Mouse (Mus musculus) embryonic fibroblast, embryonic 13.5 days (primary cell): ENCODE measurements around the gene Ssr2. TPM values are rescaled to one million over a fixed set of nuclear protein-coding genes. Genes with fewer than 3 reads are reported as not detected.
A peak's percentile ranks its signal among the peaks of the same experiment; 100 is the strongest.

Experiments
- H3K27ac ChIP-seq: 2 replicates; pipeline ENCODE4 v1.5.1; 2012; ENCODE audit warnings: low read length, control low read depth, inconsistent platforms; ENCODE audit not compliant: insufficient read depth
- H3K4me1 ChIP-seq: 2 replicates; pipeline ENCODE4 v1.6.1; 2011; ENCODE audit warnings: low read length; ENCODE audit not compliant: control insufficient read depth, insufficient read depth
- H3K4me3 ChIP-seq: 2 replicates; pipeline ENCODE4 v1.5.1; 2011; ENCODE audit warnings: mild to moderate bottlenecking, control low read depth, low read length; ENCODE audit not compliant: insufficient read depth
- CTCF ChIP-seq: IDR thresholded peaks from 2 replicates; pipeline ENCODE4 v1.5.1; 2011; ENCODE audit warnings: mild to moderate bottlenecking, control low read depth, low read length, moderate library complexity, borderline replicate concordance; ENCODE audit not compliant: insufficient read depth
- POLR2A ChIP-seq: IDR thresholded peaks from 2 replicates; pipeline ENCODE4 v1.6.1; 2011; ENCODE audit warnings: low read depth, mild to moderate bottlenecking, control low read depth, low read length, moderate library complexity
- polyA plus RNA-seq: library from polyadenylated mRNA; stranded (reverse); fragments of >200 nt; gene quantifications from 2 replicates; pipeline ENCODE4 v1.2.4, GENCODE M21; 2011; ENCODE audit warnings: low read depth; ENCODE audit not compliant: missing spikeins, insufficient read length

Ssr2 gene
- polyA plus RNA-seq, 1 experiment: 298 TPM

DNA sequence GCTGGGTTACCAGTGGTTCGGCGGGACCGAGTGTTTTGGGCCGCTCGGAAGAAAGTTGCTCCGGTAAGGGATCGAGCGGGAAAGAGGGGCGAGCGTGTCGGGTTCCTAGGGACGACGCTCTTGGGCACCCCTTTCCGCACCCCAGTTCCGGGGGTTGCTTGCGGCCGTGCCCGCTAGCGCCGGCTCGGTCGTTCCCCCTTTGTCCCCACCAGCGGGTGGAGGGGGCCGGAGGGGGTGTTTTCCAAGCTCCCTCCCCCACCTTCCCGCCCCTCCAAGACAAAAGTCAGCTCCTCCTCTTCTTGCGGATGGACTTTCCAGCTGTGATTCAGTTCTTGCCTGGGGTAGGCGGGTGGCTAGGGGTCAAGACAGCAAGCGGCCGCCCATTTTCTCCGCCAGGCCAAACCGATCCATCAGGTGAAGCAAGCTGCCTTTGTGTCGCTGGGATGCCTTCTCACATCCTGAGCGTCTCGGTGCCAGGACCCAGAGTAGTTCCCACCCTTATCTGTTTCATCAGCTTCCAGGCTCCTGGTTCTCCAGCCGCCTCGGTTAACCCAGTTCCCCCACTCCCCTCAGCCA is 45.9 kb downstream of the Ssr2 start:
- H3K4me1 ChIP-seq: peaks cover 14% of the 10 kb centered on the region; the same call in 1 of the 2 replicates
- peak overlapping the region; percentile 72 for H3K4me3 ChIP-seq
- no peak for TF ChIP-seq CTCF
- peak; percentile 60 for TF ChIP-seq POLR2A
- H3K27ac ChIP-seq: peak overlapping the region; percentile 96

DNA sequence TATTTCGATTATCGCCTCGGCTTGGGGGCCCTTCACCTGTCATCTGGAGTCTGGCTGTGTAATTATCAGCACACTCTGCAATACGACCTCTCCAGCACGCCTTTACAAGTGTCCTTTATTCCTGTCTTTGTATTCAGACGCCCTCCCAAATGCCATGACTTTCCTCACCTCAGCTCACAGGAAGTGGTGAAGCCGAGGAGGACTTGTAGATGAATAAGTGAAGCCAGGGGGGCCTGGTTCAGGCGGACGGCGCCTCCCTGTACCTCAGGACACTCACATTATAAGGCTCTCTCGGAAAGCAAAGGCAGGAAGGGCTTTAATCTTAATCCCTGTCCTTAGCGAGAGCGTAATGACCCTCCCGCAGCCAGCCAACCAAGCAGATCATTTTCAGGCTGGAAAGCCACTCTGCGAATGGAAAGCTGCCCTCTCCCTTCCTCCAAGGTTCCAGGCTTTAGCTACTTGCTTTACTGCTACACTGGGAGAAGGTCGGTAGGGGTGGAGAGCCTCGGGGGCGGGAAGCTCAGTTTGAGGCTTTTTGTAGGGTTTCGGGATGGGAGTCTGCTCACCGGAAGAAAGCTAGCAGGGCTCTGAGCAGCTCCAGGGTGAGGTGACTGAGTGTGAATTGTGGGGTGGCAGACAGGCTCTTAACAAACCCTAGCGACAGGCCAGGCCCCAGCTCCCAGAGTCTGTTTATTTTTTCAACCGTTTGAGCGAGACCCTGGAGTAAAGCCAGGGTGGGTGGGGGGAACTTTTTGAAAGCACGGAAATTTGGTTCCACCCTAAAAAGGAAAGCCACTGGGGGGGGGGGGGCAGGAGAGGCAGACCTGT is 46.7 kb downstream of the Ssr2 start:
- no peak for TF ChIP-seq CTCF
- TF ChIP-seq POLR2A: peak; percentile 57
- Histone ChIP-seq H3K4me3 (peak overlapping the region; percentile 72), H3K27ac (peak overlapping the region; percentile 96), H3K4me1 (peaks cover 14% of the 10 kb centered on the region; the same call in 1 of the 2 replicates)

- peak overlapping the region; percentile 72 for H3K4me3 ChIP-seq
- H3K4me1 ChIP-seq: peaks cover 14% of the 10 kb centered on the region; the same call in 1 of the 2 replicates
Observed at GRCm38 (mm10) chr3:88622941-88623345, 47.3 kb downstream of the Ssr2 start.

GRCm38 (mm10) chr3:88623346-88624135 is 47.9 kb downstream of the Ssr2 start:
- H3K27ac ChIP-seq: peak overlapping the region; percentile 96
- TF ChIP-seq CTCF (no peak), POLR2A (peak; percentile 26; the same call in 1 of the 2 replicates)
- peaks cover 15% of the 10 kb centered on the region; the same call in 1 of the 2 replicates for H3K4me1 ChIP-seq
- H3K4me3 ChIP-seq: peak overlapping the region; percentile 72

More at GRCm38 (mm10) chr3:88622941-88623345, 47.3 kb downstream of the Ssr2 start:
- TF ChIP-seq POLR2A (peak; percentile 24; the same call in 1 of the 2 replicates), CTCF (no peak)
- H3K27ac ChIP-seq: peak overlapping the region; percentile 96

DNA sequence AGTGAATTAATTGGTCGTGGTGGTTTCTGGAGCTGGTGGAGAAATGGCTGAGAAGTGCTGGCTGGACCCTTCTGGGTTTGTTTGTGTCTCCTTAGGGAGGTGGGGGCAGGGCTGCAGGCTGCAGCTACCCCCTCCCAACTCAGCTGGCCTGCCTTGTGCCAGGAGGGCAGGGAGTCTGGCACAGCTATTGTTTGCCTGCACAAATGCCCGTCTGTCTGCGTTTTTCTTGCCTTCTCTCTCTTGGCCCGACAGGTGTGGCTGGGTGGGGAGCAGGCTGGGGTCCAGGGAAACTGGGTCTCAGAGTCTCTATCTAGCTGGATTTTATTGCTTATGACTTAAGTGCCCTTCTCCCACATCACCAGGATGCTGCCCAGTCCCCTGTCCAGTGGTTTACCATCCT is 48.6 kb downstream of the Ssr2 start:
- TF ChIP-seq CTCF: no peak
- TF ChIP-seq POLR2A: no peak
- Histone ChIP-seq H3K27ac (peak overlapping the region; percentile 96), H3K4me1 (peaks cover 19% of the 10 kb centered on the region; the same call in 1 of the 2 replicates), H3K4me3 (peak overlapping the region; percentile 72; the same call in 1 of the 2 replicates)

GRCm38 (mm10) chr3:88624951-88625350 is 49.3 kb downstream of the Ssr2 start:
- Histone ChIP-seq H3K4me3 (no peak overlapping the region), H3K27ac (peak overlapping the region; percentile 96), H3K4me1 (peaks cover 19% of the 10 kb centered on the region; the same call in 1 of the 2 replicates)
- peak; percentile 45; the same call in 1 of the 2 replicates for TF ChIP-seq POLR2A
- no peak for TF ChIP-seq CTCF

GRCm38 (mm10) chr3:88625531-88625930 is 49.9 kb downstream of the Ssr2 start:
- TF ChIP-seq POLR2A (no peak), CTCF (no peak)
- 0 out of 2 replicates have a peak overlapping the region, but pooled peaks have one; percentile 20 for H3K27ac ChIP-seq
- no peak overlapping the region for H3K4me3 ChIP-seq
- H3K4me1 ChIP-seq: peaks cover 19% of the 10 kb centered on the region; the same call in 1 of the 2 replicates

DNA sequence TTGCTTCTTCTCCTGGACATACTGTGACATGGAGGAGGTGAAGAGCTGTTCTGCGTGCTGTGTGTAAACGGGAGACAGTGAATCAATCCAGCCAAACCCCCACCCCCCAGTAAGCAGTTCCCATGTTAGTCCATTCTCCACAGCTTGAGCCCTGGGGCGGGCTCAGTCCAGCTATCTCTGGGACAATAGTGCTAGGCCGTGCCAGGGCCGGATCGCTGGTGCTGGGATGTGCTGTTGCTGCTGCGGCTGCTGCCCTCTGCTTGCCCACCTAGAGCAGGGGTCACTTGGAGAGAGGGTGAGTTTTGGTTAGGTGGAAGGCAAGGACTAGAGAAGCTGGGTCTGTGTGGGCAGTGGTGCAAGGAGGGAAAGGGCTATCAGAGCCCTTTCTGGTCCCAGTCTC is 50.6 kb downstream of the Ssr2 start:
- H3K4me1 ChIP-seq: peaks cover 19% of the 10 kb centered on the region; the same call in 1 of the 2 replicates
- TF ChIP-seq CTCF: no peak
- TF ChIP-seq POLR2A: no peak
- H3K4me3 ChIP-seq: no peak overlapping the region
- H3K27ac ChIP-seq: no peak overlapping the region

DNA sequence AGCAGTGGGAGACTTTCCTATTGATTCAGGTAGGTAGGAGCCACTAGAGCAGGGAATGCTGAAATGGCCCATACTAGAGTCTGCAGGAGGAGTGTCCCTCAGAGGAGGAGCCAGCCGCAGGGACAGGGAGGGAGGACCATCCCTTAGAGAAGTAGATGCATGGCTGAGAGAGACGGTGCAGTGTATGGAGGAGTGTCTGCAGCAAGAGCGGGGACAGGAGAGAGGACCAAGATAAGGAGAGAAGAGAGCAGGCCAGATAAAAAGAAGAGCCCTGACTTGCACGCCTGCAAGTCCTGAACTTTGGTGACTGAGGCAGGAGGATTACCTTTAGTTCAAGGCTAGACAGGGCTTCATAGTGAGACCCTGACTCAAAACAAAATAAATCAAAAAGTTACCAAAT is 51.4 kb downstream of the Ssr2 start:
- H3K27ac ChIP-seq: no peak overlapping the region

More for the DNA sequence above, 51.4 kb downstream of the Ssr2 start:
- no peak overlapping the region for H3K4me3 ChIP-seq
- H3K4me1 ChIP-seq: peaks cover 19% of the 10 kb centered on the region; the same call in 1 of the 2 replicates
- TF ChIP-seq POLR2A (no peak), CTCF (no peak)
